Mouse (Mus musculus) cerebellum, postnatal 14 days (tissue): ENCODE results near the gene Gm49337.

ENCODE experiments used
- DNase-seq, 2 experiments: peaks; one replicate each; pipeline ENCODE4 v3.0.0; 2021; ENCODE audit warnings: mixed read lengths in 2 of 2

Gene Gm49337

DNA sequence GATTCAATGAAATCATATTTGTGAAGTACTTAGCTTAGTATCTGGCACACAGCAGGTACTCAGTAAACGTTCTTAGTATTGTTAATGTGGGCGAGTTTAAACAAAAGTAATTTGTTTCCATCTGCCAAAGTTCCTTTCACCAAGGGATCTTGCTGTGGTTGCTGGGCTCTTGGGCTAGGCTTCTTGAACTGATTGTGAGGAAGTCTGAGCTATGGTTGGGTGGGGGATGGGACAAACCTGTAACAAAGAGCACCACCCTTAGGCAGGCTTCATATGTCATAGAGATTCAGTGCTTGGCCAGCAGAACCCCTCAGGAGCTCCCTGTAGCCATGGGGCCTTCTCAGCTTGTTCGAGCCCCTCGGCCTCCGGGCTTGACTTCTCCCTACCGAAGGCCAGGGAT is at the start of gene Gm49337, which contains the start of gene 1700042G07Rik:
Gm49337 (plus strand) TSS at position 313 of the 400 bp plus-strand sequence.
1700042G07Rik (plus strand) TSS at position 301 of the 400 bp plus-strand sequence.
- DNase-seq = no peak

GRCm38 (mm10) chr4:116123602-116124519 is 49.3 kb upstream of the Gm49337 start, which contains the start of the genes Rad54l and Pomgnt1:
Gene Rad54l, minus strand, starts transcription at chr4:116123690.
Gene Pomgnt1, plus strand, starts transcription at chr4:116123840.
- peak; percentile 87 to 89 for DNase-seq

DNA sequence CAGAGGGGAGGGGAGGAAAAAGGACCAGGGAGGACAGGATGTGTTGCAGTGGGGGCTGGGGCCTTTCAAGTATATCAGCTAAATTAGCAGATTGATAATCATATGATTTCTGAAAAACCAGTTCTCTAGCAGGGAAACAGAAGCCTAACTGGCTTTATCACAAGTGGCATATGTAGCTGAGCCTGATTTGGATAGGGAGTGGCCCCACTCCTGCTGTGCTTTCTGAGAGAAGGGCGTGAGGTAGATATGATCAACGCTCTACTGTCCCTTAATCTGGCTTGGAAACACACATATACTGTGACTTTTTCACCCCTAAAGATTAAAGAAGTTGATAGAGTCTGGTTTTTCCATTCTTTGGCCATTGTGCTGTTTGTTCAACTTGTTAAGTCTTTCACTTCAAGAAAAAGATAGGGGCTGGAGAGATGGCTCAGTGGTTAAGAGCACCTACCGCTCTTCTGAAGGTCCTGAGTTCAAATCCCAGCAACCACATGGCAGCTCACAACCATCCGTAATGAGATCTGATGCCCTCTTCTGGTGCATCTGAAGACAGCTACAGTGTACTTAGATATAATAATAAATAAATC is 47.3 kb upstream of the Gm49337 start:
- no peak for DNase-seq

DNA sequence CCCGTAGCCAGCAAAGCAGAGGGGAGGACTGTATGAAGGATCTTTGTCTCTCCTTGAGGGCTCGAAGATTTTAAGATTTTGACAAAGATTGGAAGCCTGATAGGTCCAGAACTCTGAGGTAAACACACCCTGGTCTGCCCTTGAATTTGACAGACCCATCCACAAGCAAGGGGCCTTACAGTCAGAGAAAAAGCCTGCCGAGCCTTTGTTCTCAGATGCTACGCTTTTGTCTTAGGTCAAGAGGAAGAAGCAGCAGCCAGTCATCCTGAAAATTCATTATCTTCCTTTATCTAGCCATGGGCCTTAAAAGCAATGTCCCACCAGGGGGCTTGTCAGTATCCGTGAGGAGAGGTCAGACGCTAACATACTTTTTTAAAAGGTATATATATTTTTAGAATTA is 45.2 kb upstream of the Gm49337 start:
- peak in 1 of 2 experiments; percentile 3 for DNase-seq

DNA sequence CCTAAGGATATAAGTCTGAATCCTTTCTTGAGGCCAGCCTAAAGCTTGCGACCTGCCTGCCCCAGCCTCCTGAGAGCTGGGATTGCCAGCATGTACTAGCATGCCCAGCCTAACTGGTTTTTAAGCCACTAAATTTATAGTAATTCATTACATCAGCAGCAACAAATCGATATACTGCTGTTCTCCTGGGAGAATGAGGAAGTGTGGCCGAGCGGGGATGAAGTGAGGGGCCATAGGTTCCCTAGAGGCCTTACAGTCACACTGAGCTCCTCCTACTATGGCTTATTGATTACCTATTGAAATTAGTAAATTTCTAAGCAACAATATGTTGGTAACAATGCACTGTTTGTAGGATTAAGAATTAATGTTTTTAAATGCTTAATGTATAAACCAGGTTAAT is 40.1 kb upstream of the Gm49337 start:
- DNase-seq = peak in 1 of 2 experiments; percentile 13

DNA sequence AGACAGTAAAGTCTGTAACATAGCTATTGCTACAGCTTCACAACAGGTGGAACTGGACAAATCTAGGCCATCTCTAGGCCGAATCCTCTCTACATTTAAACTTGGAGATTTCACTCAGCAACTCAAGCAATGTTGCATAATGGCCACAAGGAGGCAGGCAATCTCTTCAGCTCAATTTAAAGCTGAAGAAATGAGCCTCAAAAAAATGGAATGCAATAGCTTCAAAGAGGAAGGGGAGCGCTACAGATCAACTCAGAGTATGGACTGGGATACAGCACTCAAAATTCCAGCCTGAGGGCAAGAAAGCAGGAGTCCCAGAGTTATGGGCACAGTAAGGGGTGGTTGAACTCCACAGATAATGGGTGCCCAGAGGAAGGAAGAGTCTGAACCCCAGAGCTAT is 38.2 kb upstream of the Gm49337 start:
- peak in 1 of 2 experiments; percentile 43 for DNase-seq

GRCm38 (mm10) chr4:116137421-116137996 is 35.7 kb upstream of the Gm49337 start:
- DNase-seq = peak in 1 of 2 experiments; percentile 12

GRCm38 (mm10) chr4:116140801-116141574 is 32.2 kb upstream of the Gm49337 start:
- DNase-seq = no peak

GRCm38 (mm10) chr4:116141736-116142135 is 31.4 kb upstream of the Gm49337 start:
- no peak for DNase-seq

- no peak for DNase-seq
Observed at GRCm38 (mm10) chr4:116142269-116142668, 30.9 kb upstream of the Gm49337 start.

DNA sequence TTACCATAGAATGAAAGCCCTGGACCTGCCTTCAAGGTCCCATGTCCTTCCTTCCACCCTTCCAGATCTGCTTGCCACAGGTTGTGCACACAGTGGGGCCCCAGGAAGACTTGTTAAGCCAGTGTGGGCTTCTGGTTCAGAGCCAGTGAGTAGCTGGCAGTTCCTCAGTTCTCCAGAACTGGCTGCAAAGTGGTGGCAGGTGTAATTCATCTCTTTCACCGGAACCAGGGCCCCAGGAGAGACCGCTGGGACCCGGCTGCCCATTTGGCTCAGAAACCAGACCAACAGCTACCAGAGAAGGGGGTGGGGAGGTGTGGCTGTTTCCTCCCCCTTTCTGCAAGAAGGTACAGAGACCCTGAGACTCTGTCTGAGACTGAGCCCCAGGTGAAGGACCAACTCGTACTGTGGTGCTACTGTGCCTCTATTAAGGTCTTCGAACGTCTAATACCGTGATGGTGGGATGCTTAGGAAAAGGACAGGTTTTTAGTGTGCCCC is 29.8 kb upstream of the Gm49337 start:
- peak; percentile 96 to 97 for DNase-seq

DNA sequence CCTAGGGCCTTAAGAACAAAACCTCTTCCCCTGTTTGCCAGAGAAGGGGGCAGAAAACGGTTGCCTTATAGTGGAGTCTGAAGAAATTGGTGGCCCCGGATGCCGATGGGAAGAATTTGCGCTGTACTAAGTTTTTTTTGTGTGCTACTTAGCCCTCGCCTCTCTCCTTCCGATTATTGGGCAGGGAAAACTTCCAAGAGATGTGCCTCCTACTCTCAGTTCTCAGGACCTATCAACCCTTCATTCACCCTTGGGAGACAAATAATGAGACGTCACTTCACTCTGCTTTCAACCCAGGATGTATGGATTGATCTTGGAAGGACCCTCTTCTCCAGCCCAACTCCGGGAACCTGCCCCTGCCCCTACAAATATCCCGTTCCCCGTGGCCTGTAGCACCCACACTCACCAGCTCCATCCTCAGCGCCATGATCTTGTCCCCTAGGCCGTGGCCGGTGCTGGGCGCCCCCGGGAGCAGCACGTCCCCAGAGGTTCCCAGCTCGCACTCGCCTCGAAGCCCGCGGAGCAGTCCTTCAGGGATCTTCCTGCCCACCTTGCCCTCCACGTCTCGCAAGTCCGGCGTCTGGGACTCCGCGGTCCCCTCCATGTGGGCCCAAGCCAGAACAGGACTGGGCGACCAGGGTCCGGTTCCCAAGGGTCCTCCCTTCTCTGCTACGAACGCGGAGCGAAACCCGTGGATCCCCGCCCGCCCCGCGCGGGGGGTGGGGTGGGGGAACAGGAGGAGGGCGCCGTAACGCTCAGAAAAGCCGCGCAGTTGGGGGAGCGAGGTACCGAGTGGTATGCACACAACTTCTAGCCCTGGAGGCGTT is 29.1 kb upstream of the Gm49337 start:
- DNase-seq = peak; percentile 85 to 90

DNA sequence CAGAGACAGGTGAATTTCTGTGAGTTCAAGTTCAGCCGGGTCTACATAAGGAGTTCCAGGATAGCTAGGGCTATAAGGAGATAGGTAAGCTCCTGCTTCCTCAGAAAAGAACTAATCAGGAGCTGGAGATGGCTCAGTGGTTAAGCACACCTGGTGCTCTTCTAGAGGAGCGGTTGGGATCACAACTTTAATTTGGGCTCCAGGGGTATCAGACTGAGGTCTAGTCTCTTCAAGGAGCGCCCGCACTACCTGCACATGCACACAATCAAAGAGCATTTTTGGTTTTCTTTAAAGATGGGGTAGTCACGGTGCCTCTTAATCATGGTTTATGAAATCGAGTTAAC is 23.4 kb upstream of the Gm49337 start:
- no peak for DNase-seq

DNA sequence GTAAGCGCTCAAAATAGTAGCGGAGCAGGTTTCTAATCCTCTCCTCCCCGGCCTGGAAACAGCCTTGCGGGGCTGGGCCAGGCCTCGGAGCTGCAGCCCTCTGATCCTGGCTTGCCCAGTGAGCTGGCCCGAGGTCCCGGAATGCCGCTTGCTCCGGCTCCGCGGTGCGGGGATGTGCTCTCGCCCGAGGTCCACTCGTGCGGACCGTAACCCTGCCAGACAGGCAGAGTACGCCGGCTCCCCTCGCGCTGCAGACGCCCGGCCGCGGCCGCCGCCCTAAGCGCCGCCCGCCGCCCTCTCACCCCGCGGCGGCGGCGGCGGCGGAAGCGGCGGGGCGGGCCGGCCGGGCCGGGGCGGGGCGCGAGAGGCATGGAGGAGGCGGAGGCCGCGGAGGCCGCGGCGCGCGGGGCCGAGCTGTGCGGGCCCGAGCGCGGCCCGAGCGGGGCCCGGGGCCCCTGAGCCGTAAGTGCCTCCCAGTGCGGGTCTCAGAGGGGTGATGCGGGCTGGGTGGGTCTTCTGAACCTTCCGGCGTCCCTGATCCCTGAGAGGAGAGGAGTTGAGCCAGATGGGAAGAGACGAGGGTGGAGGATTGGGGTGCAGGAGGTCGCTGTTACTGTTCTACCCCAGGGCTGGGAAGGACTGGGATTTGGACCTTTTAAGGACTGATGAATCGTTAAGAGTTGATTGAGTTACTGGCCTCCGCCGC is 22.9 kb upstream of the Gm49337 start:
- DNase-seq = peak; percentile 75 to 82

- no peak for DNase-seq
Observed at GRCm38 (mm10) chr4:116150862-116151221, 22.3 kb upstream of the Gm49337 start.

DNA sequence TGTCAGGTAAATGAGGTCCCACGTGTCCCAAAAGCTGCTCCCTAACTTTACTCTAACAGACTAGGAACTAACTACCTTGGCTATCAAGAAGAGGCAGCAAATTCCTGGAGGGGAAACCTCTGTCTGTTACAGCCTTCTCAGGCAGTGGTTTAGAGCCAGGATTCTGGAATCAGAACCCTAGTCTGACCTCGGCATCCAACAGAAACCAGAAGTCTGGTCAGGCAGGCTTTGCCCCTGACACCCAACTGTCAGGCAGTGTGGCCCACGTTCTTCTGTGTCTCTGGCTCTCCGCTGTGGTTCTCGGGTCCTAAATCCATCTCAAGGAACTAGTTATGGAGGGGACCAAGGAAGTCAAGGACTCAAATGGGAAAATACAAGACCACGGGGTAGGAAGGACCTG is 21.9 kb upstream of the Gm49337 start, which contains the start of gene Lurap1:
Lurap1 (minus strand) TSS at position 101 of the 400 bp plus-strand sequence.
- DNase-seq = no peak

GRCm38 (mm10) chr4:116152702-116153101 is 20.5 kb upstream of the Gm49337 start:
- no peak for DNase-seq

DNA sequence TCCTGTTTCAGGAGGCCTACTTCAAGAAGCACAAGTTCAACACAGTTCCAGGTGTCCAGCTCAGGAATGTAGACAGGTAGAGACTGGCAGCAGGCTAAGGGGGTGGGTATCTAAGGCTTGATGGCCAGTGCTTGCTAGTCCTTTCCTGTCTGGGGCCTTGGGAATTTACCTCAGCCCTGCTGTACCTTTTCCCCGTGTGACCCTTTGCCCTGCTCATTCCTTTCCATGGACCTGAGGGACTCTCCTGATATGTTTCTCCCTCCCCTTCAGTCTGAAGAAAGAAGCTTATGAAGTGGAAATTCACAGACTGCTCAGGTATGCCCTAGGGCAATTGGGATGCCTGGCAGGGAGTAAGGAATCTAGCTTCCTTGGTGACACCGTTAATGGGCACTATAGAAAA is 15.3 kb upstream of the Gm49337 start:
- no peak for DNase-seq

- DNase-seq = peak; percentile 68 to 79
Observed at GRCm38 (mm10) chr4:116159912-116160311, 13.3 kb upstream of the Gm49337 start.

DNA sequence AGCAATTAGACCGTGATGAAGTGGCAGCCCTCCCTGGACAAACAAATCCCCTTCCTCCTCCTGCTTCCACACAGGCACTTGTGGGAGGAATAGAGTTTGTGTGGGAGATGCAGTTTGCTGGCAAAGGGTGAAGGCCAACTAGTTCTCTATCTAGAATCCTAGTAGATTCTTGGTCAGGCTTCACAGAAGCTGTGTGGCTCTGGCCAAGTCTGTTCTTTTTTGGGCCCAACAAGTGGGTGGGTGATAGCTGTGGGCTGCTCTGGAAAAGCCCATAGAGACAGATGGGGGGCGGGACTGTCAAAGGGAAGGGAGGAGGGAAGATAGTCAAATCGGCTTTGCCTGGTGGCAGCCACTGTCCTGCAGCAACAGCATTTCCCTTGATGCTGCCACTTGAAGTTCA is 12.4 kb upstream of the Gm49337 start:
- DNase-seq = no peak

GRCm38 (mm10) chr4:116162142-116162541 is 11.0 kb upstream of the Gm49337 start:
- no peak for DNase-seq
